Mouse (Mus musculus) layer of hippocampus, postnatal 36 days (tissue): ENCODE measurements around the gene Nudt13. TPM values are rescaled to one million over a fixed set of nuclear protein-coding genes. Genes with fewer than 3 reads are reported as not detected.
"Not testable (repeated sequence)": the region's sequence is repeated elsewhere in the genome, so short reads cannot be mapped to it uniquely, and the experiment has no call there.

Experiments
- DNase-seq, 2 experiments: peaks; one replicate each; pipeline ENCODE4 v3.0.0; 2022
- total RNA-seq, 2 experiments: library from RNA; stranded (reverse); gene quantifications; 2 replicates each; pipeline ENCODE4 v1.2.3; 2021

Nudt13 gene
- 10 to 100 TPM; 21.7 to 22.9 TPM for total RNA-seq

DNA sequence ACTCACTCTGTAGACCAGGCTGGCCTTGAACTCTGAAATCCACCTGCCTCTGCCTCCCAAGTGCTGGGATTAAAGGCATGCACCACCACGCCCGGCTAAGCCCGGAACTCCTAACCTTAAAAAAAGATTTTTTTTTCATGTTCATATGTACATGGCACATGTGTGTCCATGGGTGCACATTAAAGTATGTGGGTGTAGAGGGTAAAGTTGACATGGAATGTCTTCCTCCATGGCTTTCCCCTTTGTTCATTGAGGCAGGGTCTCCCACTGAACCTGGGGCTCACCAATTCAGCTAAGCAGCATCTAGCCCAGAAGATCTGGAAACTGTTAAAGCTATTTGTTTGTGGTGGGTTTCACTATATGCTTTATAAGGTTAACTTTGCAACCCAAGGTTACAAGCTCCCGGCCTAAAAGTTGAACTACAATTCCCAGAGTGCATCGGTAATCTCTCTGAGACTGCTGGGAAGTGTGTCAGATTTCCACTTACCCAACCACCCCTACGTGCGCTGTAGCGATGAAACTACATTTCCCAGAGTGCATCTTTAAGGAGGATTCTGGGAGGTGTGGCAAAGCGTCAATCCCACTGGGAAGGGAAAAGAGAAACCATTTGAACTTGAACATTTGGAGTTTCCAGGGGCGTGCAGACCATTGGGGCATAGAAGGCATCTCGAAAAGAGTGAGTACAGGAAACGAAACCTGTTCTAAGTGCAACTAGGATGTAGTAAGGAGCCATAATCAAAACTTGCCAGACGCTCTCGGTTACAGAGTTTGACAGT lies at the start of gene Nudt13:
TSS of gene Nudt13 (plus strand) at position 581 of the 776 bp plus-strand sequence.
- DNase-seq: peak; percentile 80 to 86

- no peak for DNase-seq
Measured at GRCm38 (mm10) chr14:20245318-20245717, 49.2 kb upstream of the Nudt13 start.

GRCm38 (mm10) chr14:20245861-20246260 lies 48.6 kb upstream of the Nudt13 start:
- DNase-seq: no peak

DNA sequence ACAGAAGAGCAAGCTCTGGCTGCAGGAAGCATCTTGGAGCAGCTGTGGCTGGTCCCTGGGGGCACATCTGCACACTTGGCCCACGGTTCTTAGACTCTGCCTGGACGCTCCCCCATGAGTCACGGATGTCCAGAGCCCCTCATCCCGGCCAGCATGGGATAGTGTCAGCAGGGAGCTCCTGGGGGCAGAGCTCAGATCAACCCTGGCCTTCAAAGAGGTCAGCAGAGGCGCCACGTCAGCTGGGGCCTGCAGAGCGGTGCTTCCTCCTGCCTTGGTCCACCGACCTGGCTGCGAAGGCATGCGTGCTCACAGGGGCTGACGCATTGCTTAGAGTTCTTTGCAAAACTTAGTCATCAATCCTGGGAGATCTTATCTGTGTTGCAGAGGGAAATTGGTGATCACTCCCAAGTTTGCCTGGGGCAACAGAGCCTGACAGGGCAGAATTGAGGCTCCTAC lies 47.7 kb upstream of the Nudt13 start:
- no peak for DNase-seq

DNA sequence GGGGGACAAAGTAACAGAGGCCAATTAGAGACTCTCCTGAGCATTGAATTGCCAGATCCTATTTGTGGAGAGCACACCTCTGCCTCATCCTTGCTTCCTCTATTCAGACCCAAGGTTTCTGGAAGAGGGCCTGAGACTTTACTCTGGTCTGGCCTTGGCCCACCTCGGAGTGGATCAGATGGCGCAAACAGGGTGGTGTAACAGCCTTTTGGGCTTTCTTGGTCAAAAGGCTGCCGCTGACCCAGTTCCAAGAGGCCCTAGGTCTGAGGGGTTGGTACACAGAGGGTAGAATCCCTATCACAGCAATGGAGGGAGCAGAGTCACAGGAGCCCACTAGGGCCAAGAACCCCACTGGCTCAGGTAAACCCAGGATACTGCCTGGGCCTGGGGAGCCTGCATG lies 46.5 kb upstream of the Nudt13 start:
- no peak for DNase-seq

- peak; percentile 29 to 40 for DNase-seq
Measured at GRCm38 (mm10) chr14:20250237-20251171, 44.0 kb upstream of the Nudt13 start.

- DNase-seq: peak; percentile 73 to 83
Measured at GRCm38 (mm10) chr14:20258185-20259113, 36.0 kb upstream of the Nudt13 start.

DNA sequence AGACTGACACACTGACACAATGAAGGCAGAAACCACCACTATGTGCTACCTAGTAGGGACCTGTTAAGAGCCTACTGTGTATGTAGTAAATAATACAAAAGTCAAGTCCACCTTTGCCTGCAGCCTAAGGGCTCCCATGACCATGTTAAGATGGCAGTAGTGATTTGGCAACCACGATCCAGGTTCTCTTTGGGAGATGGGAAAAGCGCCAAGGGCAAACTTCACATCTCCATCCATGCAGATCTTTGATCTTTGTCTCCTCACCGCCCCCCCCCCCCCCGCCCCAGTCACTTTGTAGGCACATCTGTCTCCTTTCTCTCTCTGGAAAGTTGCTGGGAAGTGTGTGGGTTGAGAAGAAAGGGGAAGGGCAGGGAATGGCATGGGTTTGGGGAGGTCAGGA lies 32.2 kb upstream of the Nudt13 start:
- DNase-seq: no peak

- peak; percentile 49 to 54 for DNase-seq
Measured at GRCm38 (mm10) chr14:20268421-20268820, 26.1 kb upstream of the Nudt13 start.

GRCm38 (mm10) chr14:20269082-20269809 lies 25.3 kb upstream of the Nudt13 start, which contains the start of gene Kcnk16:
Kcnk16 (minus strand) TSS chr14:20269199.
- no peak for DNase-seq

DNA sequence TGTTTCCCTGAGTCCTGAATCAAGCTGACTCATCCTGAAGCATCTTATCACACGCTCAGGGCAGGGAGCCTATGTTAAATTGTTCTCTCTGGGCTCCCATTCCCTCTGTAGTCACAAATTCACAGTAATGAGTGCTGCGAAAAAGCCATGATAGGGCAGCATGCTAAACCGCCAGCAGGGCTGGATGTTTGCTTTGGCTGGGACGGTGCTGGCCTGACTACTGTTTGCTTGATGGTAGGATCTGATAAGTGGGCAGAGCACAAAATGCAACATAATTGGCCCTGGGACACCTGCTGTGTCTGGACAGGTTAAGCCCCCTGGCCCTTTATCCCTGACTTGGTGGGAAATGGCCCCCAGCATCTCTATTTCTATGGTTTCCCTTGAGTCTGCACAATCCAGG lies 3.1 kb upstream of the Nudt13 start:
- no peak for DNase-seq

- DNase-seq: no peak
Measured at GRCm38 (mm10) chr14:20294947-20295346, 450 bp downstream of the Nudt13 start.

DNA sequence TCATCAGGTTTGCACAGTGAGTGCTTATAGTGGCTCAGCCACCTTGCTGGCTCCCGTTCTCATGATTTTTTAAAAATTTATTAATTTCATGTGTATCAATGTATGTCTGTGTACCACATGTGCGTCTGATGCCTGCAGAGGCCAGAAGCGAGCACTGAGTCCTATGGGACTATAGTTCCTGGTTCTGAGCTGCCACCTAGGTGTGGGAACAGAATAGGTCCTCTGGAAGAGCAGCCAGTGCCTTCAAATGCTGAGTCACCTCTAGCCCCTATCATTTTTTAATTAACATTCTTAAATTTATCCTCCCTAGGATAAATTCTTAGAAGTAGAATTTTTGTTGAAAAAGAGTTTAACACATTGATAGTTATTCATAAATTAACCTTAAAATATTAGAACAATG lies 3.1 kb downstream of the Nudt13 start:
- no peak for DNase-seq

- DNase-seq: no peak
Measured at GRCm38 (mm10) chr14:20298131-20298530, 3.6 kb downstream of the Nudt13 start.

DNA sequence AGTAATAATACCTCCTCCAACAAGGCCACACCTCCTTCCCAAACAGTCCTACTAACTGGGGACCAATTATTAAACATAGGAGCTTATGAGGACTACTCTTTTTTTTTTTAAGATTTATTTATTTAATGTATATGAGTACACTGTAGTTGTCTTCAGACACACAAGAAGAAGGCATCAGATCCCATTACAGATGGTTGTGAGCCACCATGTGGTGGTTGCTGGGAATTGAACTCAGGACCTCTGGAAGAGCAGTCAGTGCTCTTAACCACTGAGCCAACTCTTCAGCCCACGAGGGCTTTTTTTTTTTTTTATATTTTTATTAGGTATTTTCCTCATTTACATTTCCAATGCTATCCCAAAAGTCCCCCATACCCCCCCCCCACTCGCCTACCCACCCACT lies 10.6 kb downstream of the Nudt13 start:
- not testable (repeated sequence) for DNase-seq

- DNase-seq: no peak
Measured at GRCm38 (mm10) chr14:20315137-20315536, 20.6 kb downstream of the Nudt13 start.

GRCm38 (mm10) chr14:20319420-20319819 lies 24.9 kb downstream of the Nudt13 start:
- peak in 1 of 2 experiments; percentile 22 for DNase-seq

- DNase-seq: no peak
Measured at GRCm38 (mm10) chr14:20324196-20324595, 29.7 kb downstream of the Nudt13 start.

DNA sequence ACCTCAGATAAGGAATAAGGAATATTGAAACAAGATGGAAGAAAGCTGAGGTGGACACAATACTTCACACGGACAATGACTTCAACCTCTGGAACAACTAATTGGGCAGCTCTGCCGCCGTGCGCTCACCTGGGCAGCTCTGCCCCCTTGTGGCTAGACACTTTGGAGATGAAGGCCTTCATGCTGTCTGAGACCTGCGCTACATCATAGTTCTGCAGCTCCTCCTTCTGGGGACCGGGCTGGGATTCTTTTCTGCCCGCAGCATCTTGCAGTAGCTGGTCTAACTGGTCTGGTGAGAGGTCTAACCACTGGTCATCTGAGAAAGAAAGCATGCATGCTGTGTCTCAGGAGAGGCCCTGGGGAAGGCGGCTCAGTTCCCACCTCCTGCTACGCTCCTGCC lies 34.0 kb downstream of the Nudt13 start:
- DNase-seq: no peak

GRCm38 (mm10) chr14:20331316-20331715 lies 36.8 kb downstream of the Nudt13 start:
- DNase-seq: no peak

GRCm38 (mm10) chr14:20339415-20339814 lies 44.9 kb downstream of the Nudt13 start:
- DNase-seq: no peak
